Mouse (Mus musculus) frontal cortex, postnatal 14 days (tissue): ENCODE measurements around the gene Vax1.

Experiments
- DNase-seq, 2 experiments: peaks; one replicate each; pipeline ENCODE4 v3.0.0; 2022; ENCODE audit warnings: low spot score in 2 of 2

Vax1 gene

DNA sequence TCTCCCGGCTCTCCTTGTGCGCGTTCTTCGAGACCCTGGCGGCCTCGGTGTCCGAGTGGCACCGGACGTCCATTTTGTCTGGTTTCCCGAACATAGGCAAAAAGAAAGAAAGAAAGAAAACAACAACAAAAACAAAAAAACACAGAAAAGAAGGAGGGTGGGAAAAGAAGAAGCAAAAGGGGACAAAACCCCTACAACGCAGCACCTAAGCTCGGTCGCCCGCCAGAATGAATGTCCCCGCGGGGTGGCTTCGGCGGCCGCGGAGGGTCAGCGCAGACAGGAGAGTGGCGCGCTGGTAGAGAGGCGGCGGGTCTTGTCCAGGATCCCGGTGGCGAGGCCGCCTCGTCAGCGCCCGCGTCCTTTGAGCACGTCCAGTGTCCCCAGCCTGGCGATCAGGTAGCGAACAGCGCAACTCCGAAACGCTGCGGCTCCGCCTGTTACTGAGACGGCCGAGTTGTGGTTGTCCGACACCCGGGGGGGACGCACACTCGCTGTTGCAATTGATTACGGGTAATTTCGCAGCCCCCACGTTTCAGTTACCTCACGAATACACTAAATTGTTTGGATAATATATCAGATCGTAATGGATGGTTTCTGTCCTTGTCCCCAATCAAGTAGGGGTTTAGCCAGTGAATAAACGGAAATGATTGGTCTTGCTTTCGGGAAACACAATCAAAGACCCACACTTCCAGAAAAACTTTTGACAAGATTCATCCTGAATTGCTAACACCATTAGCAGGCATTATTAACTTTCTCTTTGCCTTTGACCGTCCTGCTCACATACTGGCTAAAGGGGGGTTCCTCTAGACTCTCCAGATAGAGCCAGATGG lies at the start of gene Vax1:
Gene Vax1 (minus strand): TSS at position 121 of the 830 bp plus-strand sequence.
- DNase-seq: no peak

DNA sequence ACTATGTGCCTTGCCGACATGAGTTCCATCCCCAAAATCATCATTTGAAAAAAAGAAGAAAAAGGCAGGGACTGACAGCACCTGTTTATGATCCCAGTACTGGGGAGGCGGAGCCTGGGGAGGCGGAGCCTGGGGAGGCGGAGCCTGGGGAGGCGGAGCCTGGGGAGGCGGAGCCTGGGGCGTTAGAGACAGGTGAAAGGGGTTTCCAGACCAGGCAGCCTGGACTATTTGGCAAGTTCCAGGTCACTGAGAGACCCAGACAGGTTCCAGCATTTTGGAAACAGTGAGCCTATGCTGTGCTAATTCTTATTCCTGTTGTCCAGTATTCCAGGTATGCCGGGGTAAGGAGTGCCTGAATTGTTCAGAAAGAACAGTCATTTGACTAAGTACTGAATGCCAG lies 49.1 kb upstream of the Vax1 start, which contains the start of gene Kcnk18:
Gene Kcnk18 (plus strand): TSS at position 224 of the 400 bp plus-strand sequence.
- no peak for DNase-seq

DNA sequence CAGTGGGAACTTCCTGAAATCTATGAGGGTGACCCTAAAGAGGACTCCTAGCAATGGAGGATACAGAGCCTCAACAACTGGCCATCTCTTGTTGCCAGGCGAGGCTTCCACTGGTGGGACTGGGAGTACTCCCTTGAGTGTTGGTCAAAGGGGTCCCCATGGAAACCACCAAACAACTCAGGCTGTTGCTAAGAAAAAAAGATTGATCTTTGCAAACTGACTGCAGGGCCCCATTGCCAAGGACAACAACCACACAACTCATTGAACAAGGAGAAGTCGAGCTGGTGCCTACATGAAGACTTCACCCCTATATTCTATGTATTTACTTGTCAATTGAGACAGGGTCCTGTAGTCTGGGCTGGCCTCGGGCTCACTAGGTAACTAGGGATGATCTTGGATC lies 47.0 kb upstream of the Vax1 start:
- DNase-seq: no peak

DNA sequence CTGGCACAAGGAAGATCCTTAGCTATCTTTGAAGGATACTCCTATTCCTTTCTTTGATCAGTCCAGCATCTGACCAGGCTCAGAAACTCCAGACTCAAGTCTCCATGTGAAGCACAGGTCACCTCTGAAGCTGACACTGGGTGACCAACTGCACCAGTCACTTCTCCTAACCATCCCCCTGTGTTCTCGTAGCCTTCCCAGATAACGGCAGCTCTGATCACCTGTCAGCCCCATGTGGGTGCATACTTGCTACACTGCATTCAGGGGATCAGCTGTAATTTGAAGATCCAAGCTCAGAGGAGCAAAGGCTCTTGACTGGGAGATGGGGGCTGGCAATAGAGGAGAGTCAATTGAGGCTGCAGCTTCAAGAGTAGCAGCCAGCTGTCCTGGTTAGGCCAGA lies 39.1 kb upstream of the Vax1 start:
- no peak for DNase-seq

DNA sequence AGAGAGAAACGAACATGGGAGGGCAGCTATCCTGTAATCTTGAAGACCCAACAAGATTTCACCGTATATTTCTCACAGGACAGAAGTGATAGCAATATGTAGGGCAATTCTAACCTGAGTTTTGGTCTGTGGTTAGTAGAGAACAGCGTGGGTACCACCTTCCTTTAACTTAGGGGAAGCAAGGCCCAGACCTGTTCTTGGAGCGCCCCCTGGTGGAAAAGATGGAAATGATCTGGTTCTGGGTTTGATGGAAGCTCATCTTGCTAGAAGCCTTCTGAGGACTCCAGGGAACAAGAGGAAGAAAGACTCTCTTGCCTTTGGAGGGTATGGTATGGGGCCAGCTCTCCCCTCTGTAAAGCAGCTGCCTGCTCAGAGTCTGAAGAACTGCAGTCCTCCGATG lies 38.6 kb upstream of the Vax1 start:
- peak; percentile 59 to 86 for DNase-seq

DNA sequence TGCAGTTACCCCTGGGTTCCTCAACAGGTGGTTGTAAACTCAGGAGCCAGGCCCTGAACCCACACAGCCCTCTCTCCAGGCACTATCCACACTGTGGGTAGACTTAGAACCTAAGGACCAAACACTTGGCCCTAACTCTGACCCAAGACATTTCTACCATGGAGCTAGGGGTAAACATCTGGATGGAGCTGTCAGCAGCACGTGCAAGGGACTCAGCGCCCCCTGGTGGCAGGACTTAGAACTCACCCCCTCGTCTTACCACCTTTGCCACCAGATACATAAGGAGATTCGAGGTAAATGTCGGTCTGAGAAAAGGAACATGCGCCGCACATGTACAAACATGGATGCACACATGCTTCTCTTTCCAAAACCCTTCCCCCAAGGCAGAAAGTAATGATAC lies 28.3 kb upstream of the Vax1 start:
- peak in 1 of 2 experiments; percentile 34 for DNase-seq

DNA sequence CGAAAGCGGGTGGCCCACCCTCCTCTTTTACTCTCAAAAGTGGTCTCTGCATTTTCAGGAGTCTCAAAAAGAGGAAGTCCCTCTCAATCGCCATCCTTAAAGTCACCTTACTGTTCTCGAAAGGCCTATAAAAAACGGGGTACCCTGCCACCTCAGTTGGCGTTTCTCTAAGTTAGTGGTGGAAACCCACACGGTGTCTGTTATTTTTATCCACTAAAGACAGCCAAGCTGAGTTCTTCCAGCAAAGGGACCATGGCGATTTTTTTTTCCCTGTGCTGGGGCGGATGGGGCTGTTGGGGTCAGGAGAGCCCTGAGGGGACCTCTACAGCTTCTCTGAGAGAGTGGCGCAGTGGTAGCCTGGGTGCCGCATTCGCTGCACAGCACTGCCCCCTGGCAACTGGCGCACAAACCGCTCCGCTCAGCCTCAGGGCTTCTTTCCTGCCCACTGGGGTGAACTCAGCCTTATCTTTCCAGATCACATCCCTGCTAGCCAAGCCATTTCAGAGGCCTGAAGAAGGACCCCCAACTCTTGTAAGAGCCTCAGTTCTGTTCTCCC lies 26.3 kb upstream of the Vax1 start:
- peak; percentile 29 to 51 for DNase-seq

DNA sequence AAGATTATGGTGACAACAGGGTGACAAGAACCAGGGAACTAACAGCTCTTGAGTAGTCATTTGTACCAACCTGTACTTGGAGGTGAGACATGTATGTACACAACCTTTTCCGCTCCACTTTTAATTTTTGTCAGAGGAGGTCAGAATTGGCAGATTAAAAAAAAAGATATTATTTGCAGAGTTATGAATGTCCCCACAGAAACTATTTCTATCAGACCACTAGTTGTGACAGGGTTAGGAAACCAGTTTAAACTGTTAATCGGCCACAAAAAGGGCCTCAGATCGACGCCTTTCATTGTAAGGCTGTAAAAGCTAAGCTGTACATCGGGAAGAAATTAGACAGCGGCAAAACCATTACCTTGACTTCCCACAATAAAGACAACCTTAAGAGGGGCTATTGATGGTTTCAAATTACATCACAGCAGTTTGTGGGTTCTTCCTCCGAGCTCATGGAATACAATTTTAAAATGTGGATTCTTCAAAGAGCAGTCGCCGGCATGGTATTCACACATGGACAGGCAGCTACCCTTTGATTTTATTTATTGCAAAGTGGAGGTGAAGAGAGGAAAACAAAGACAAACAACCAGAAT lies 25.4 kb upstream of the Vax1 start:
- no peak for DNase-seq

DNA sequence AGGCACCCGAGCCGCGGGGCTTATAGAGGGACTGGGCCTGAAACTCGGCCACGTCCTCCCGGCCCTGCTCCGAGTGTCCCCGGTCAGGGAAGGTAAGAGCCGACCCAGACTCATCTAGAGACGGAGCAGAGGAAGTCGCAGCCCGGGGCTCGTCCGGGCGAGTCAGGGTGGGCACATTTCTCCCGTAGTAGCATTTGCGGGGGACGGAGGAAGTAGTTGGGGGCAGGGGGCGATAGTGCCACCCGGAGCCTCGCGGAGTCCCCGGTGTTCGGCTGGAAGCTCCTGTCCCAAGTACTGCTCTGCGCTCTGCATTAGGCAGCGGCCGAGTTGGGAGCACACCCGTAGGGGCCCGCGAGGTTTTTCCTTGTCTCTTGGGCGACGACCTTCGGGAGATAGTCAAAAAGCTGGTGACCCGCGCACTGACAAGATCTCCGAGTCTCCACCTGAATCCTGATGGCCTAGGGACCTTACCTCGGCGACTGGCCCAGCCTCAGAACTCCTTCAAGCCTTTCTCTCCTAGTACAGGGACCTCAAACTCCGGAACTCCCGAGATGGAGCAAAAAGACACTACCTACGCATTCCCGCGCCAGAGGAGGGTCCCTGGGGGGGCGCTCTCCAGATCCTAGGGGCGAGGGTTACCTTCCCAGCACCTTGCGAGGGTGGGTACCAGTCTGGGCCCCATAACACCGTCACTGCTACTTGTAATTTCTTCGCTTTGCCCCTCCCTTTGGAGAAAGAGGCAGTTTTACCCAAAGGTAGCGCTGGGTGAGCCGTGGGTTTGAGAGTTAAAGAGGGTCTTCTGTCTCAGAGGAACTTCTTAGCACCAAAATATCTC lies 24.3 kb upstream of the Vax1 start:
- DNase-seq: no peak

DNA sequence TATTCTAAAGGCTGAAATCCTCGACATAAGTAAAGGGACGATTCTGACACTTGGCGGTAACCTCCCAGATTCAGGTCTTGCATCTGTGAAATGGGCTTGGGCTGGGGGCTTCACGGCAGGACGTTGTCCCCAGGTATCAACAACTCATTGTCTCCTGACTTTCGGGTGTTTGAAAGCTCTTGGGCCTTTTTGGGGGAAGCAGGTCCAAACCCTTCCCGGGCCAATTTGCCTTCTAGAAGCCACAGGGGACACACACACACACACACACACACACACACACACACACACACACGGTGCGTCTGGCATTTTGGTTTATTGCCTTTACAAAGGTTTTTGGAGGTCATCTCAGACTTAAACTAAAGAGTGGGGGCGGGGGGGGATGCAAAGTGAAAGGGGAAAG lies 23.6 kb upstream of the Vax1 start:
- DNase-seq: no peak

DNA sequence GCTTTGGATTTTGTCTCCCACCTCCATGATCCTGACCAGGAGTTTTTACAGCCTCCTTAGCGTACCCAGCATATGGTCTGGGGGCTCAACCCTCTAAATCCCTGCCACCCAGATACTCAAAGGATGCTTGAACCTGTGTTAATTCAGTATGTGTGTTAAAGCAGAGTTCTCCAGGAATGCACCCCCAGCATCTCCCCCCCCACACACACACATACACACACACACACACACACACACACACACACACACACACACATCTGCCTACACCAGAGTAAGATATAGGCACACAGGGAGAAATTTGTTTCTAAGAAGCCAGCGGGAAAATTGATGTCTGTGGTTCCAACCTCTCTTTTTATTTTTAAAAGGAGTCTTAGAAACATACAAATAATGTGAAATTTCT lies 22.6 kb upstream of the Vax1 start:
- no peak for DNase-seq

DNA sequence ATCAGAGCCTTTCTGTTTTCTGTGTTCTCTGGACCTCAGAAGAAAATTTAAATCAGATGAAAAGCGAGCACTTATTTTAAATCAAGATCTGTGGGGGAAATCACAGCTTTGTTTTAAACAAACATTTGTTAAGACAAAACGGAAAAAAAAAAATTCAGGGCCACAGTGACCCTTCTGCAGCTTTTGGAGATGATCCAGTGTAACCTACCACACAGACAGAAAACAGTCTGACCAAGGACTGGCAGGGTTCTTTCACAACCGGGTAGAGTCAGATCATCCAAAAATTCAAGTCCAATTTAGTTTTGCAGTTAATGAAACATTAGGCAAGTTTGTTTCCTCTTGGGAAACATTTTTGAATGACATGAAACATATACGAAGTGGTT lies 21.3 kb upstream of the Vax1 start:
- no peak for DNase-seq

DNA sequence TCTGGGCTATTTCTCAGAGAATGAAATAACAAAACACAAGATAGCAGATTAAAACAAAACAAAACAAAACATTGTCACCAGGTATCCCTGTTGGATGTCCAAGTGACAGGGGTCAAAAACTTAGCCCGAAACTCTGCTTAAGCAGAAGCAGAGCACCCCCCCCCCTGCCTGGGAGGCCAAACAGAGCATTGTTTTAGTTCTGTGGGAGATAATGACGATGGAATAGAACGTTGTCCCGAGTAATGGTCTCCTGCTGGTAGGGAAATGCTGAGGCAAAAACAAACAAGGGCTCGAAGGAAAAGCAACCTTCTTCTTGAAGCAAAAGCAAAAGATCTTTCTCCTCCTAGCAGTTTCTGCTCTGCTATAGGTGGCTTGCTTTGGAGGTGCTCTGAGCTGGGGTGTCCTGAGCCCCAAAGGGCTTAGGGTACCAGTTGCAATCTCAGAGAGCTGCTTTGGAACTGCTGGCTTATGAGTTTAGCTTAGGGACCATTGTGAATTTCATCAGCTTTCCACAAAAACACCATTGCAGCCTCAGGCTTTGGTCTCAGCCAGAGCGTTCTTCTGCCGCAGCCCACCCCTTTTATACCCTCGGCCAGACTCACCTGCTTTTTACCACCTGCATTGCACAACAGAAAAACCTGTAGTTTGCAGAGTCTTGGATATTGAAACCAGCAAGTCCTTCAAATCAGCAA lies 20.7 kb upstream of the Vax1 start:
- no peak for DNase-seq

DNA sequence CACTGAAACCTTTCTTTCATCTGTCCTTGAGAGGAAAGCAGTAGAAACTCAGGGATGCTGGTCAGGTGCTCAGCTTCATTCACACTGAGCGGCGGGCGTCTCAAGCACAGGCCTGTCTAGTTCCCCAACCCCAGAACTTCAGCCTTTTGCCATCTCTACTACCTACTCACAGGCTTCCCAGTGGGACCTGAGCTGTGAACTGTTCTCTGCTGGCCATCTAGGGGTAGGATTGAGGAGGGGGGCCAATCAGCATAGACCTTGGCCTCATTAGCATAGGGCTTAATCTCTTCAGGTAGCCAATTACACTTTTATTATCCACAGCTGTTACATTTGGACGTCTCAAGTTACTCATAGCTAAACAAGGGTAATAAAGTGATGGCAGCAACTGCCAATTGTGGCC lies 19.1 kb upstream of the Vax1 start:
- no peak for DNase-seq

DNA sequence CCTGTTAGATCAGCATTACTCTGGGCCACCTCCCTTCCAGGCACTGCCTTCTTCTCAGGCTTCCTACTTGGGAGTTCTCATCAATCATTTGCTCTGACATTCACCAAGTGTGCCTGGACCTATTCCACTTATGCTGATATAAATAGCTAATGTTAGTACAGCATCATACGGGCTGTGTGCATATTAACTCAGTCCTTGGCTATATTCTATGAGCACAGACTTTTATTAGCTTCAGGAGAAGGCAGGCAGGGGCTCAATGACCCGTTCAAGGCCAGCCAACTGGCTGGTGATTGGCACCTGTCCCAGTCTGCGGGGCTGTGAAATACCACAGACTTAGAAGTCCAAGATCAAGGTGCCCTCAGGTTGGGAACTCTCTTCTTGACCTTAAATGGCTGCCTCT lies 14.1 kb upstream of the Vax1 start:
- no peak for DNase-seq

DNA sequence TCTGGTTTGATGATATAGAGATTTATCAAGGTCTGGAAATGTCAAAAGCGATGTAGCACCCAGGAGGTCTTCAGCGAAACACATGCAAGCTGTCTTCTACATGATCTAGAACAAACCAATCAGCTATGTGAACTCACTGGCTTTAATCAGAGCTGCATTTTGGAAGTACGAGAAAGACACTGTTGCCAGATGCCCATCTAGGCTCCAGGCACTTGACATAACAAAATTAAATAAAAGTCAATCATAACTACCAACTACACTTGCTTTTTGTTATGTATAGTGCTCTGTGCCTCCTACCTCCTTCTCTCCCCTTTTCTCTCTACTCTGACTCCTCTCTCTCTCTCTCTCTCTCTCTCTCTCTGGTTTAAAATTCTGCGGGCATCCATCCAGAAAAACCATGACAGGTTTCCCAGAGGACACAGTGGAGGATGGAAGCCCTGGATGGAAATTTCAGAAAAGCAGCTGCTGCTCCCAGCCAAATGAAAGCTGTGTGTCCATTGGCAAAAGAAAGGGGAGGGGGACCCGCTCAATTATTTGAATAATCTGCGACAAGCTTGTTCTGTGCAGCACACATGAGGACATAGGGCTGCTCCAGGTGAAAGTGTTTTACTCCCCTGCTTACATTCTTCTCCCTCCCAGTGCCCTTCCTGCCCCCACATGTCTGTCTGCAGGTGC lies 3.6 kb upstream of the Vax1 start:
- DNase-seq: no peak

DNA sequence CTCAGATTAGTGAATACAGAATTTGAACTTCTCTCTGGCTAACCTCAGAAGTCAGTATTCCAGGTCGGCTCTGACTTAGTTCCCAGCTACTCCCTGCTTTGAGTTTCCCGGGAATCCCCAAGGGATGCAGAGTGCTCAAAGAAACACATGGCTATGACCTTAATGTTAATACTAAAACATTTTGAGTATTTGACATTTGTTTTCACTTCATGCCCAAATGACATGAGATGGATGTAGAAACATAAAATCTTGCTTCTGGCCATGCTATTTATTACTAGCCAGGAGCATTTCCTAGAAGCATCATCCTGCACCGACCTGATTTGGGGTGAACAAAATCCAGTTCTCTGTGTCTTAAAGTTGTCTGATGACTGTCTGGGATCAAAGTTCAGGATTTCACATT lies 2.9 kb upstream of the Vax1 start:
- DNase-seq: no peak

DNA sequence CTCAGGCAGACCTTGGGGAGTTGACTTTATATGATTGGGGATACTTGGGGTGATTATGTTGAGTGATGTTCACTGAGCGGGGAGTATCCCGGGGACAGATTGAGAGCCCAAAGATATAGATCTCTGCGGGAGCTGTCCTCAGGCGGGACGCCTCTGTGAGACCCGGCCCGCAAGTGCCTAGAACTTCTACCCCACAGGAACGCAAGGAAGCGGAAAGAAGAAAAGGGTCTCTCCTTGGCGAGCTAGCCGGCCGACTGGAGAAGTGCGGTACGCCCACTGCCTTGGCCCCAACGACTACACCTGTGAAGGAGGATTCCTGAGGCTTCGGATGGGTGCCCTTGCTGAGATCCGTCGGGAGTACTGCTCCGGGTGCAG lies 2.0 kb upstream of the Vax1 start:
- DNase-seq: no peak

DNA sequence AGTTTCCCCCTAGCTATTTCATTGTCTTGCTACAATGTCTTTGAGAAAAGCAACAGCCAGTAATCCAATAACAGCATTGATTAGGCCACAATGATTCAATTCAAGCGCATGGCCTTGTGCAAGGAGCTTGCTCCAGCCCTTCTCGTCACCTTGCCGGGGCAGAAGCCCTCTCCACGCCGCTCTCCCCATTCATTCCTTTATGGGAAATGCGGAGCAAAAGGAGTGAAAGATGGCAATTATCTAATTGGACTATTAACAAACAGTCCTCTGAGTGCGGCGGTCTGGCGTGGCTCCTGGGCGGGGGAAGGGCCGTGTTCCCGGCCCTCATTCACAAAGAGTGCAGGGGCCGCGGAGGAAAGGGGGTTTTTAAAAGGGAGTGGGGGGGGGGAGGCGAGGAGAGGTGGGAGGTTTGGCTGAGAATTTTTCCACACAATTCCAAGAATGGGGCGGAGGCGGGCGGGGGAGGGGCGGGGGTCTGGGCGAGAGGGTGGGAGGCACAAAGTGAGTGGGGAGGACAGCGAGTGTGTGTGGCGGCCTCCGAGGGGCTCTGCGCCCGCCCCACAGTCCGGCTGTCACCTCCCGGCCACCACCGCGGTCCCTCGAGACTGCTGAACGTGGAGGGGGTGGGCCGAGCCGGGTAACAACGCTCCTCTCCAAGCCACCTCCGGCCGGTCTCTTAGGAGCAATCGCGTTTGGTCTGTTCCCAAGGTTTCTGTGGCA lies 1.5 kb upstream of the Vax1 start:
- no peak for DNase-seq

DNA sequence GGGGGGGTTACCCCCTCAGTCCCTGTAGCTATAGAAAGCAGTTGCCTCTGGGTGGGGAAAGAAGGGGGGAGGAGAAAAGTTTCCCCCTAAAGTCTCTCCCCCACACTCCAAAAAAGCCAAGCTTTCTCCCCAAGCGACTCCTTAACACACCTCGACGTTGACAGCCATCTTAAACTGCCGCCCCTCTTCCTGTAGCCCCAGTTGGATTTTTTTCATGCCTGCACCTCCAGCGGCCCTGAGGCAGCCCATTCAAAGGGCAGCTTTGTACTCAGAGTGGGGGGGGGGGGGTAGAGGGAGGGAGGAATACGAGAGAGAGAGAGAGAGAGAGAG lies 875 bp upstream of the Vax1 start:
- no peak for DNase-seq
